Mouse (Mus musculus): ENCODE data around the gene Slc41a1.

GRCm38 (mm10) chr1:131886173-131886572 lies 58.9 kb downstream of the Slc41a1 start:
- TF ChIP-seq CTCF (IDR thresholded peaks at IDR 0.05; ENCODE audit: low read depth) (no peak), EP300 (IDR thresholded peaks at IDR 0.05; ENCODE audit: low read depth) (no peak)

Data from liver, embryonic 14.5 days (tissue).